ENCODE assay signal across 19 mouse cellular contexts in genomic region chr9:123991312-123991906, GRCm38 (mm10). TPM values are rescaled to one million over a fixed set of nuclear protein-coding genes. Genes with fewer than 3 reads are reported as not detected.
DNase-seq lines count a peak whose midpoint lies in the region; ATAC-seq and TF ChIP-seq lines count a peak whose summit lies in the region.
"Had no signal": no experiment of that assay in that cellular context is flagged by ENCODE, and none has a peak within 500 bp of the region (broad histone marks: within the 10 kb centered on the region; RNA-seq: fewer than 3 reads in every experiment).

No protein-coding gene starts in this region.

- TF ChIP-seq RAD21 in MEL (IDR thresholded peaks at IDR 0.05; ENCODE audit: low read depth, low read length) = no peak; the same call in 1 of the 2 replicates

- H3K36me3 ChIP-seq in MEL (ENCODE audit: control insufficient read depth in 1 of 2, insufficient read depth in 2 of 2, low read length in 2 of 2) = peaks cover 0 to 30% of the 10 kb centered on the region in 2 experiments; a peak in 2 of 4 replicates
- H3K36me3 ChIP-seq in macrophage (ENCODE audit: inconsistent target) = no peaks in the 10 kb centered on the region
- no peaks in the 10 kb centered on the region for H3K36me3 ChIP-seq in midbrain, embryonic 13.5 days
- H3K36me3 ChIP-seq: embryonic facial prominence, embryonic 10.5 days had no signal

- no peak overlapping the region for H3K4me2 ChIP-seq in midbrain, embryonic 13.5 days (replicated peaks)

- no peaks in the 10 kb centered on the region for H3K27me3 ChIP-seq in MEL (ENCODE audit: control insufficient read depth in 1 of 2, insufficient read depth in 2 of 2, low read length in 2 of 2)
- no peaks in the 10 kb centered on the region for H3K27me3 ChIP-seq in midbrain, embryonic 13.5 days
- H3K27me3 ChIP-seq: CH12.LX; megakaryocyte, embryonic 14.5 days had no signal

- no peak for ATAC-seq in midbrain, embryonic 13.5 days
- ATAC-seq in CD4-positive, CD25-positive, alpha-beta regulatory T cell, adult 4 months = no peak

- no peak overlapping the region for H3K9ac ChIP-seq in MEL (ENCODE audit: control insufficient read depth, low read depth, low read length, poor library complexity, severe bottlenecking)
- H3K9ac ChIP-seq in midbrain, embryonic 13.5 days (replicated peaks) = no peak overlapping the region

- H3K27ac ChIP-seq in MEL (ENCODE audit: control insufficient read depth, low read depth, low read length) (peak overlapping the region; percentile 57; the same call in 1 of the 2 replicates), macrophage (peak overlapping the region; percentile 77)
- H3K27ac ChIP-seq in gastrocnemius, adult 2 months = no peak overlapping the region
- H3K27ac ChIP-seq in midbrain, embryonic 13.5 days = no peak overlapping the region
- H3K27ac ChIP-seq: embryonic facial prominence, embryonic 10.5 days had no signal

- DNase-seq in left cerebral cortex, adult 11 months (ENCODE audit: low spot score) = peak; percentile 18
- DNase-seq in left cerebral cortex, postnatal 4 days = no peak
- peak; percentile 93 for DNase-seq in MEL (ENCODE audit: low read depth, low spot score)
- peak; percentile 22 for DNase-seq in induced T-regulatory cell, adult 2 months (ENCODE audit: low read depth)
- no peak for DNase-seq in gastrocnemius, adult 2 months
- DNase-seq: adrenal gland, postnatal 14 days; cerebellum, adult 11-12 months; gastrocnemius, postnatal 25 days; heart, postnatal 10 days; kidney, postnatal 36 days had no signal

- H3K4me3 ChIP-seq in MEL (ENCODE audit: control insufficient read depth in 1 of 2, insufficient read depth in 1 of 2, low read depth in 2 of 2, low read length in 2 of 2) (no peak overlapping the region), macrophage (ENCODE audit: inconsistent target) (no peak overlapping the region)
- H3K4me3 ChIP-seq in gastrocnemius, adult 2 months = no peak overlapping the region
- no peak overlapping the region for H3K4me3 ChIP-seq in midbrain, embryonic 13.5 days (replicated peaks)
- H3K4me3 ChIP-seq: embryonic facial prominence, embryonic 10.5 days; megakaryocyte, embryonic 14.5 days had no signal

- no peak for TF ChIP-seq CTCF in MEL (IDR thresholded peaks at IDR 0.05 in 2 of 3, conservative IDR thresholded peaks at IDR 0.05 in 1 of 3; ENCODE audit: control insufficient read depth in 1 of 3, insufficient read depth in 1 of 3, low read depth in 2 of 3, low read length in 3 of 3, poor library complexity in 1 of 3, severe bottlenecking in 1 of 3)
- TF ChIP-seq CTCF in gastrocnemius, adult 2 months (IDR thresholded peaks at IDR 0.05) = no peak

- peak; percentile 97 to 99 for TF ChIP-seq EP300 in MEL (IDR thresholded peaks at IDR 0.05; ENCODE audit: low read depth in 1 of 2, low read length in 2 of 2)

- intact Hi-C loops in left cerebral cortex, postnatal 4 days (cut with DNase I) = no loop called here
- intact Hi-C loops in gastrocnemius, adult 2 months (cut with DNase I) = no loop called here

- H3K79me2 ChIP-seq in MEL (ENCODE audit: control insufficient read depth, insufficient read depth, low read length, poor library complexity) = no peaks in the 10 kb centered on the region
- H3K79me2 ChIP-seq in macrophage (ENCODE audit: inconsistent target) = no peaks in the 10 kb centered on the region

- WGBS in macrophage (ENCODE audit: missing documents) = 0% methylated on average over 1 of the region's 1 CpGs
- WGBS in midbrain, embryonic 13.5 days = 53% methylated on average over 1 of the region's 1 CpGs

- peaks cover 11 to 22% of the 10 kb centered on the region in 2 experiments for H3K4me1 ChIP-seq in MEL (ENCODE audit: control insufficient read depth in 1 of 2, insufficient read depth in 2 of 2, low read length in 2 of 2)
- no peaks in the 10 kb centered on the region for H3K4me1 ChIP-seq in midbrain, embryonic 13.5 days (replicated peaks)
- H3K4me1 ChIP-seq: embryonic facial prominence, embryonic 10.5 days had no signal

- TF ChIP-seq POLR2A in MEL (IDR thresholded peaks at IDR 0.05; ENCODE audit: control insufficient read depth in 1 of 2, insufficient read depth in 1 of 2, low read depth in 1 of 2, low read length in 2 of 2, poor library complexity in 1 of 2) = no peak

- H3K9me3 ChIP-seq in MEL (replicated peaks; ENCODE audit: insufficient read depth, low read length) = no peaks in the 10 kb centered on the region
- no peaks in the 10 kb centered on the region for H3K9me3 ChIP-seq in midbrain, embryonic 13.5 days
- H3K9me3 ChIP-seq: embryonic facial prominence, embryonic 10.5 days; megakaryocyte, embryonic 14.5 days had no signal

TF ChIP-seq in MEL, 35 proteins besides CTCF, POLR2A, EP300 and RAD21 (continues in another document):
- TF ChIP-seq MXI1 (IDR thresholded peaks at IDR 0.05; ENCODE audit: low read depth, low read length) (peak; percentile 35; the same call in 1 of the 2 replicates), ETS1 (IDR thresholded peaks at IDR 0.05; ENCODE audit: low read depth, low read length) (peak; percentile 94), BHLHE40 (IDR thresholded peaks at IDR 0.05; ENCODE audit: borderline replicate concordance, low read depth, low read length) (peak; percentile 58; the same call in 1 of the 2 replicates), ZNF384 (IDR thresholded peaks at IDR 0.05; ENCODE audit: low read depth, low read length) (no peak), ELF1 (IDR thresholded peaks at IDR 0.05; ENCODE audit: low read depth, low read length) (peak; percentile 73), TCF12 (IDR thresholded peaks at IDR 0.05; ENCODE audit: low read depth, low read length) (peak; percentile 97), MYB (IDR thresholded peaks at IDR 0.05; ENCODE audit: low read depth, low read length) (0 out of 2 replicates have a peak, but pooled peaks have one; percentile 47), NRF1 (IDR thresholded peaks at IDR 0.05; ENCODE audit: insufficient read depth, low read depth, low read length, poor library complexity, severe bottlenecking) (no peak), UBTF (IDR thresholded peaks at IDR 0.05; ENCODE audit: borderline replicate concordance, insufficient read depth, low read depth, low read length) (no peak), MAZ (IDR thresholded peaks at IDR 0.05; ENCODE audit: low read depth, low read length) (no peak), MYC (IDR thresholded peaks at IDR 0.05; ENCODE audit: low read depth, low read length) (peak; percentile 71; the same call in 1 of the 2 replicates), RCOR1 (IDR thresholded peaks at IDR 0.05; ENCODE audit: low read depth, low read length) (peak; percentile 91), GABPA (IDR thresholded peaks at IDR 0.05; ENCODE audit: low read depth, low read length) (no peak), HCFC1 (IDR thresholded peaks at IDR 0.05; ENCODE audit: low read depth, low read length) (peak; percentile 40; the same call in 1 of the 2 replicates), GATA1 (IDR thresholded peaks at IDR 0.05; ENCODE audit: low read depth, low read length) (peak; percentile 96), CHD2 (IDR thresholded peaks at IDR 0.05; ENCODE audit: low read length) (peak; percentile 35; the same call in 1 of the 2 replicates), SIN3A (IDR thresholded peaks at IDR 0.05; ENCODE audit: low read length) (peak; percentile 89)

RNA-seq across cellular contexts. Expression of gene Ccr1l1, which starts 13.2 kb away (rescaled TPM):
- total RNA-seq in left cerebral cortex, postnatal 4 days (2021) = not detected
- total RNA-seq in MEL (2012; rRNA removed) = not detected in 2 replicates
- not detected for polyA plus RNA-seq in MEL (2012; ENCODE audit: insufficient read depth in 1 of 2, insufficient read length in 2 of 2, low read depth in 1 of 2, low replicate concordance in 2 of 2, missing spikeins in 1 of 2)
- total RNA-seq in macrophage (2018; cell fraction: chromatin; rRNA removed) = 1 to 10 TPM in 20 of 26 experiments, under 1 TPM in 2, not detected in 4; 0.77 to 3.9 (median 1.5) TPM
- total RNA-seq in macrophage (2018; cell fraction: cytosol; rRNA removed) = 1 to 10 TPM in 4 of 26 experiments, under 1 TPM in 22; 0.24 to 1.5 (median 0.67) TPM
- total RNA-seq in macrophage (2018; cell fraction: nucleus; rRNA removed) = 1 to 10 TPM in 23 of 26 experiments, under 1 TPM in 3; 0.79 to 4.5 (median 2.0) TPM
- 0.27 to 1.4 TPM (median 1.0 TPM) in 3 replicates for polyA plus RNA-seq in macrophage (2018)
- not detected for total RNA-seq in gastrocnemius, adult 2 months (2021)
- polyA plus RNA-seq in midbrain, embryonic 13.5 days (2015; fragmentation: Nextera tagmentation; extraction: Ambion mirVana) = not detected in 2 replicates
- polyA plus RNA-seq in CD4-positive, CD25-positive, alpha-beta regulatory T cell, adult 4 months (2017; shearing (Covaris generic)) = not detected
- total RNA-seq: adrenal gland, postnatal 14 days; gastrocnemius, postnatal 25 days; heart, postnatal 10 days had no signal
- polyA plus RNA-seq: embryonic facial prominence, embryonic 10.5 days; forebrain, embryonic 11.5 days; intestine, embryonic 14.5 days; stomach, embryonic 16.5 days had no signal

RNA-seq across cellular contexts. Expression of gene Ccr1, which starts 22.9 kb away (rescaled TPM):
- under 1 TPM; 0.56 to 0.74 TPM for total RNA-seq in left cerebral cortex, postnatal 4 days (2021)
- not detected in 2 replicates for total RNA-seq in MEL (2012; rRNA removed)
- polyA plus RNA-seq in MEL (2012; ENCODE audit: insufficient read depth in 1 of 2, insufficient read length in 2 of 2, low read depth in 1 of 2, low replicate concordance in 2 of 2, missing spikeins in 1 of 2) (under 1 TPM in 1 of 2 experiments, not detected in 1; 0.07 TPM), macrophage (2018) (22.8 to 148 TPM (median 64.7 TPM) in 3 replicates)
- 100 to 1,000 TPM in 1 of 26 experiments, 10 to 100 TPM in 15, 1 to 10 TPM in 10; 3.2 to 114 (median 15.1) TPM for total RNA-seq in macrophage (2018; cell fraction: chromatin; rRNA removed)
- 100 to 1,000 TPM in 2 of 26 experiments, 10 to 100 TPM in 24; 12.2 to 163 (median 31.0) TPM for total RNA-seq in macrophage (2018; cell fraction: cytosol; rRNA removed)
- 100 to 1,000 TPM in 5 of 26 experiments, 10 to 100 TPM in 21; 15.0 to 152 (median 47.8) TPM for total RNA-seq in macrophage (2018; cell fraction: nucleus; rRNA removed)
- total RNA-seq in gastrocnemius, adult 2 months (2021) = under 1 TPM in 1 of 2 experiments, not detected in 1; 0.13 TPM
- polyA plus RNA-seq in midbrain, embryonic 13.5 days (2015; fragmentation: Nextera tagmentation; extraction: Ambion mirVana) = 0.66 and 0.73 TPM in 2 replicates
- polyA plus RNA-seq in CD4-positive, CD25-positive, alpha-beta regulatory T cell, adult 4 months (2017; shearing (Covaris generic)) = under 1 TPM; 0.89 to 0.98 TPM

RNA-seq across cellular contexts. Expression of gene Ccr3, which starts 30.4 kb away (rescaled TPM):
- not detected for total RNA-seq in left cerebral cortex, postnatal 4 days (2021)
- total RNA-seq in MEL (2012; rRNA removed) = not detected in 2 replicates
- polyA plus RNA-seq in MEL (2012; ENCODE audit: insufficient read depth in 1 of 2, insufficient read length in 2 of 2, low read depth in 1 of 2, low replicate concordance in 2 of 2, missing spikeins in 1 of 2) = not detected
- total RNA-seq in macrophage (2018; cell fraction: chromatin; rRNA removed) = 10 to 100 TPM in 2 of 26 experiments, 1 to 10 TPM in 18, under 1 TPM in 6; 0.50 to 23.6 (median 2.3) TPM
- total RNA-seq in macrophage (2018; cell fraction: cytosol; rRNA removed) = 10 to 100 TPM in 4 of 26 experiments, 1 to 10 TPM in 20, under 1 TPM in 2; 0.97 to 19.4 (median 2.7) TPM
- total RNA-seq in macrophage (2018; cell fraction: nucleus; rRNA removed) = 10 to 100 TPM in 6 of 26 experiments, 1 to 10 TPM in 19, under 1 TPM in 1; 0.72 to 17.5 (median 4.5) TPM
- polyA plus RNA-seq in macrophage (2018) = 4.1 to 30.2 TPM (median 6.8 TPM) in 3 replicates
- total RNA-seq in gastrocnemius, adult 2 months (2021) = not detected
- polyA plus RNA-seq in midbrain, embryonic 13.5 days (2015; fragmentation: Nextera tagmentation; extraction: Ambion mirVana) = not detected in 2 replicates
- 1 to 10 TPM; 2.2 to 3.2 TPM for polyA plus RNA-seq in CD4-positive, CD25-positive, alpha-beta regulatory T cell, adult 4 months (2017; shearing (Covaris generic))
- total RNA-seq: gastrocnemius, postnatal 25 days had no signal
- polyA plus RNA-seq: embryonic facial prominence, embryonic 10.5 days; forebrain, embryonic 11.5 days; intestine, embryonic 14.5 days had no signal

Comparison
In these comparisons a context has a peak if more than half of its experiments do, and no peak if none do; other contexts are left out.
1. DNase-seq: peak in left cerebral cortex, adult 11 months (single experiment), MEL (single experiment) and induced T-regulatory cell, adult 2 months (single experiment); none in left cerebral cortex, postnatal 4 days (single experiment) and gastrocnemius, adult 2 months (single experiment).
2. H3K27ac ChIP-seq: peak in MEL (single experiment) and macrophage (single experiment); none in gastrocnemius, adult 2 months (single experiment) and midbrain, embryonic 13.5 days (single experiment).
3. RNA of gene Ccr1, which starts 22.9 kb away (polyA plus RNA-seq): 22.8 to 148 TPM in macrophage; 0.89 to 0.98 TPM in CD4-positive, CD25-positive, alpha-beta regulatory T cell, adult 4 months, 0.66 to 0.73 TPM in midbrain, embryonic 13.5 days and 0.07 TPM in MEL; every median in the first group is over 10 times any median in the second.